Mouse (Mus musculus) liver, embryonic 16.5 days (tissue): ENCODE results near the gene Chordc1. TPM values are rescaled to one million over a fixed set of nuclear protein-coding genes. Genes with fewer than 3 reads are reported as not detected.
"Not testable (repeated sequence)": the region's sequence is repeated elsewhere in the genome, so short reads cannot be mapped to it uniquely, and the experiment has no call there.

Source experiments
- ATAC-seq: fragments of 200-750 bp; cut with Nextera tagmentation; 2 replicates; pipeline ENCODE4 v1.8.0; 2017; ENCODE audit warnings: low read depth, mild to moderate bottlenecking, moderate number of reproducible peaks, moderate library complexity
- H3K27ac ChIP-seq: fragments of 300-500 bp; sonication (generic); 2 replicates; pipeline ENCODE4 v1.5.1; 2014; ENCODE audit warnings: mild to moderate bottlenecking, low read length
- H3K27me3 ChIP-seq: fragments of 300-500 bp; sonication (generic); 2 replicates; pipeline ENCODE4 v1.6.1; 2014; ENCODE audit warnings: low read depth, low read length, mixed read lengths; ENCODE audit not compliant: control insufficient read depth, insufficient read depth
- H3K36me3 ChIP-seq: fragments of 300-500 bp; sonication (generic); 2 replicates; pipeline ENCODE4 v1.6.1; 2014; ENCODE audit warnings: mild to moderate bottlenecking; ENCODE audit not compliant: control insufficient read depth, insufficient read depth
- H3K4me1 ChIP-seq: fragments of 300-500 bp; sonication (generic); 2 replicates; pipeline ENCODE4 v1.6.1; 2014; ENCODE audit warnings: low read depth, low read length, mixed read lengths; ENCODE audit not compliant: control insufficient read depth
- H3K4me2 ChIP-seq: fragments of 300-500 bp; sonication (generic); 2 replicates; pipeline ENCODE4 v1.6.1; 2014; ENCODE audit warnings: low read depth, low read length, mixed read lengths
- H3K4me3 ChIP-seq: fragments of 300-500 bp; sonication (generic); 2 replicates; pipeline ENCODE4 v1.5.1; 2014; ENCODE audit warnings: low read depth, mild to moderate bottlenecking, low read length
- H3K9ac ChIP-seq: fragments of 300-500 bp; sonication (generic); 2 replicates; pipeline ENCODE4 v1.6.1; 2014; ENCODE audit warnings: low read depth, low read length
- H3K9me3 ChIP-seq: fragments of 300-500 bp; sonication (generic); replicated peaks from 2 replicates; pipeline ENCODE4 v1.6.1; 2016; ENCODE audit warnings: low read length; ENCODE audit not compliant: control insufficient read depth
- WGBS: fragments of 180-500 bp; shearing (Covaris S2); extraction: QIAGEN DNeasy Blood & Tissue Kit; methylation state at CpG from one replicate; pipeline ENCODE4 v1.1.7; 2014; ENCODE audit not compliant: insufficient replicate concordance; 5-methylcytosine and 5-hydroxymethylcytosine counted together
- polyA plus RNA-seq: library from polyadenylated mRNA; unstranded; fragments of >200 nt; fragmentation: Nextera tagmentation; extraction: Ambion mirVana; gene quantifications from 2 replicates; pipeline ENCODE4 v1.2.1, GENCODE M21; 2015

Gene Chordc1
- 36.3 and 41.3 TPM in 2 replicates for polyA plus RNA-seq

DNA sequence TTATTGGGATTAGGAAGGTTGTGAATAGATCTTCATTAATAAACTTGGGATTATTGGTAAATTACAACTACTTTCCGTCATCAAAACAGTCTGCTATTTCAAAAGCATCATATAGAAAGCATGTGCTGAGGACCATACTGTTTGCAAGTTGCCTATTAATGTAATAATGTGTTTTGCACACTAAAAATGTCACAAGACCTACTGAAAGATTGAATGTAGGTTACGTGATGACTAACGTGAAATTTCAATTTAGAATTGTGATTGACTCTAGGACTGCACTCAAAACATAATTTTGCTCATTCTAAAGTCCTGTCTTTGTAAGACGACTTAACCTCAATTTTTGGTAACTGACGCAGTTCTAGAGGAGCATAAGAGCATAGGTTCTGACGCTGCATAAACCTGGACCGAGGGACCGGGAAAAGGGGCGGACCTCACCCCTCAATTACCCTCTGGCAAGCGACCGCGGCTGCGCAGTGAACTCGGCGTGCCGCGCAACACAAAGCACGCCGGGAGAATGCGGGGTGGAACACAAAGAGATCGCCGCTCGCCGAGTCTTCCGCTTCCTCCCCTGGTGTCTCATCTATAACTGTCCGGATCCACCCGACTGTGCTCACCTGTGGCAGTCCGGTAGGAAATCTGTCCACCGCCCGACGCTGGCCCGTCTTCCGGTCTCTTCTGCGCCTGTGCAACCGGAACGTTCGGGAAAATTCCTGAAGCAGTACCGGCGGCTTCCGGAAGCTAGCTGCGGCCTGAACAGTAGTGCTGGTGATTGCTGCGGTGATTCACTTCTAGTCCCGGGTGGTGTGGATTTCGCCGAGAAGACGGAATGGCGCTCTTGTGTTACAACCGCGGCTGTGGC, at the start of gene Chordc1:
TSS of gene Chordc1 (plus strand) at position 555 of the 859 bp plus-strand sequence.
- peak; percentile 99 for ATAC-seq
- H3K4me1 ChIP-seq, result peaks cover 6% of the 10 kb centered on the region
- peak within 1 kb of the TSS; percentile 91 for H3K9ac ChIP-seq
- no peaks in the 10 kb centered on the region for H3K9me3 ChIP-seq
- no peaks in the 10 kb centered on the region for H3K36me3 ChIP-seq
- H3K27me3 ChIP-seq, result no peaks in the 10 kb centered on the region
- peak within 1 kb of the TSS; percentile 92 for H3K4me3 ChIP-seq
- peak within 1 kb of the TSS; percentile 67 for H3K4me2 ChIP-seq
- peak within 1 kb of the TSS; percentile 86 for H3K27ac ChIP-seq
- 3% methylated on average over 49 of the region's 49 CpGs for WGBS

DNA sequence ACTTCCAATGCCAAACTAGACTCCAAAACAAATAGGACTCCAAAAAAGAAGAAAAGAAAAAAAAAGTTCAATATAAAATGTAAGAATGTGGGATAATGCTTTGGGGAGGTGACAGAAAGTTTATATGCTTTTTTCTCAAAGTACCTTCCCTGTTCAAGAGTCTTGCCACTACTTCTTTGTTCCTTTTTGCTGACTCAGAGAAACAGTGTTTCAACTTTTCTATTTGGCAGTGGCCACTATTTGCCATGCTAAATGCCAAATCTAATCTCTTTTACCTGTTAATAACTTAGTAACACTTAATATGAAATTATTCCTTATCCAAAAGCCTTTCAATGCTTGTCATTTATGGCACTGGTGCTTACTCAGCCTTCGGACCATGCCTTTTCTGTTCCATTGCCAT, 16.0 kb upstream of the Chordc1 start:
- no peaks in the 10 kb centered on the region for H3K9me3 ChIP-seq
- 73% methylated on average over 1 of the region's 1 CpGs for WGBS
- no peak overlapping the region for H3K4me3 ChIP-seq
- ATAC-seq, result no peak
- H3K27ac ChIP-seq, result no peak overlapping the region
- no peak overlapping the region for H3K4me2 ChIP-seq
- H3K27me3 ChIP-seq, result no peaks in the 10 kb centered on the region
- no peaks in the 10 kb centered on the region for H3K4me1 ChIP-seq
- no peak overlapping the region for H3K9ac ChIP-seq
- H3K36me3 ChIP-seq, result no peaks in the 10 kb centered on the region

DNA sequence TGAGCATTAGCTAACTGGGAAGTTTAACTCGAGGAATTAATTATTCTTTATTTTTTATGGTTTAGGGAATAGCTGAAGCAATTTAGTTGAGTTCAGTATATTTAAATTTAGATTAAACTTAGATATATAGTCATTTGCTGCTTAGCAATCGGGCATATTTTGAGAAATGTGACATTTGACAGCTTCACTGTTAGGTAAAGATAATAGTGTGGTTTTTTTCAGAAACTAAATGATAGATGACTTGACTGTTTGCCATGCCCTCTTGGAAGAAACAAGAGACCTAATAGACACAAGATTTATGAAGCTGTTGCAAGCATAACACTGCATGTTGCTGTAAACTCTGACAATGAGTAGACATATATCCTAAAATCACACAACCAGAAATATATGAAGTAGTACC, 15.1 kb upstream of the Chordc1 start:
- no peaks in the 10 kb centered on the region for H3K36me3 ChIP-seq
- no peak overlapping the region for H3K27ac ChIP-seq
- H3K27me3 ChIP-seq, result no peaks in the 10 kb centered on the region
- H3K9ac ChIP-seq, result no peak overlapping the region
- no peaks in the 10 kb centered on the region for H3K4me1 ChIP-seq
- H3K9me3 ChIP-seq, result no peaks in the 10 kb centered on the region
- ATAC-seq, result no peak
- H3K4me3 ChIP-seq, result no peak overlapping the region
- 23% methylated on average over 2 of the region's 2 CpGs for WGBS
- H3K4me2 ChIP-seq, result no peak overlapping the region

DNA sequence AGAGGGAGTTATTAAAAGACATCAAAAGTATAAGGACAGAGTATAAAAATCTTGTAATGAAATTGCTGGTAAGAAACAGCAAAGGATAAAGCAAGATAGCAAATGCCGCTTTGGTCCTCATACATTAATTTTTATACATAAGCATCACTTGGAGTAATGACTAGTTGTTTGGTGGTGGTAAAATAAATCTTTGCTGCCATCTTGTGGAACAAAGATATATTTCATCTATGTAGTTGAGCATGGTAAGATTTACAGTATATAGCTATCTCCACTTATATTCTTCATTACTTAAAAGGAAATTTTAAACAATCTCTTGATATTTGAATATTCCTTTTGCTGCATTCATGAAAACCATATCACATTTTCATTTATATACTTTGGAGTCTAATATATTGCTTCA, 14.4 kb upstream of the Chordc1 start:
- 46% methylated on average over 1 of the region's 1 CpGs for WGBS
- Histone ChIP-seq H3K4me2 (no peak overlapping the region), H3K9ac (no peak overlapping the region), H3K36me3 (no peaks in the 10 kb centered on the region), H3K27ac (no peak overlapping the region), H3K4me1 (no peaks in the 10 kb centered on the region), H3K4me3 (no peak overlapping the region), H3K27me3 (no peaks in the 10 kb centered on the region), H3K9me3 (no peaks in the 10 kb centered on the region)
- no peak for ATAC-seq

DNA sequence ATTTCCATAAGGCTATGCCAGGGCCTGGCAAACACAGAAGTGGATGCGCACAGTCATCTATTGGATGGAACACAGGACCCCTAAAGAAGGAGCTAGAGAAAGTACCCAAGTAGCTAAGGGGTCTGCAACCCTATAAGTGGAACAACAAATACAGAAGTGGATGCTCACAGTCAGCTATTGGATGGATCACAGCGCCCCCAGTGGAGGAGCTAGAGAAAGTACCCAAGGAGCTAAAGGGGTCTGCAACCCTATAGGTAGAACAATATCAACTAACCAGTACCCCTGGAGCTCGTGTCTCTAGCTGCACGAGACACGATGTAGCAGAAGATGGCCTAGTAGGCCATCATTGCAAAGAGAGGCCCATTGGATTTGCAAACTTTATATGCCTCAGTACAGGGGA, 13.2 kb upstream of the Chordc1 start:
- not testable (repeated sequence) for H3K4me3 ChIP-seq, H3K9ac ChIP-seq, H3K27me3 ChIP-seq, H3K4me1 ChIP-seq, H3K4me2 ChIP-seq, H3K36me3 ChIP-seq, H3K27ac ChIP-seq, H3K9me3 ChIP-seq, ATAC-seq
- WGBS, result 27% methylated on average over 5 of the region's 5 CpGs

DNA sequence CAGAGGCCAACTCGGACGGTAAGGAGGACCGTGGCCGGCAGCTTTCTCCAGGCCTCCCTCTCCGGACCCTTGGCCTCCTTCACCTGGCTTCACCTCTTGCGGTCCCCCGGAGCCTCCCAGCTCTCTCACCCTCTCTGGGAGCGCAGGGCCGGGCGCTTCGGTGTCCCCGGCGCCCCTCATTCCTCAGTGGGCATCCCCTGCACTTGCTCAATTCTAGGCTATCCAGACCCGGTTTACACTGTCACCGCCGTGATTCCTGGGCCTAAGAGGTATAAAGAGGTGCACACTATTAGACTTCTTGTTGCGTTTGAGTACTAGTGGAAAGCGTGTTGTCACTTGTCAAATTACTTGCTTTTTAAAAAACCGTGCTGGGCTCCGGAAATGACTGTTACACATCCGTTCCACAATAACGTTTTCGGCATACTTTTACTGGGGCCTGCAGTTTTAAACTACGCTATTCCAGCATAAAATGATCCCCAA, 558 bp downstream of the Chordc1 start:
- H3K9ac ChIP-seq, result peak overlapping the region; percentile 91
- no peaks in the 10 kb centered on the region for H3K36me3 ChIP-seq
- peak overlapping the region; percentile 67 for H3K4me2 ChIP-seq
- H3K27ac ChIP-seq, result peak overlapping the region; percentile 86
- peak overlapping the region; percentile 92 for H3K4me3 ChIP-seq
- H3K27me3 ChIP-seq, result no peaks in the 10 kb centered on the region
- no peaks in the 10 kb centered on the region for H3K9me3 ChIP-seq
- WGBS, result under 1% methylated on average over 24 of the region's 24 CpGs
- peak; percentile 35 for ATAC-seq
- peaks cover 6% of the 10 kb centered on the region for H3K4me1 ChIP-seq

DNA sequence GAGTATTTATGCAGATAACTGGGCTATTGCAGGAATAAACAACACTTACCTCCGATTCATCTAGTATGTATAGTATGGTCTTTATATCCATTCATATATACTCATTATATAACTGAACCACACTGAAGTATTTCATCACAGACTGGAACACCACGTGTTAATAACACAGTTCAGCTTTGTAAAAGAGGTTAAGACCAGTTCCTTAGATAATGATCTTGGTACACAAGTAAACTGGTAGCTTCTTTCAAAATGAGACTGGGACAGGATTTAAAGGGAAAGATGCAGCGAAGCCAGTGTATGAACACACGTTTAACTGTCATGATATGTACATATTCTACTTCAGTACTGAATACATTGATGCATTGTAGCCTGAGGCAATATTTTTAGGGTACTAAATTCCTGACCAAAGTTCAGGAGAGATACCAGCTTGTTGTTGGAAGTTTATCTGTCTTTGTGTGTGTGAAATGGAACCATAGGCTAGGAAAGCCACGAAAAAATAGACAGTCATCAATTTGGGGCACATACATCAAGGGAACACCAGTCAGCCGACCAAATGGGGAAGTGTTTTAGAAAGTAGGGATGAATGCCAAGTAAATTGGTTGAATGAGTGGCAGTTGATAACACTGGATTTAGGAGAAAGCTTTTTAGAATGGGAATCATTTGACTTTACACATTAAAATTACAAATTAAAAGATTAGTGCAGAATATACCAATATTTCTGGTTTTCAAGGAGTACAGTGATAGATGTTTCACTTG, 1.3 kb downstream of the Chordc1 start:
- Histone ChIP-seq H3K36me3 (no peaks in the 10 kb centered on the region), H3K4me2 (peak overlapping the region; percentile 67), H3K27me3 (no peaks in the 10 kb centered on the region), H3K4me1 (peaks cover 6% of the 10 kb centered on the region), H3K9me3 (no peaks in the 10 kb centered on the region), H3K9ac (peak overlapping the region; percentile 91), H3K4me3 (peak overlapping the region; percentile 92), H3K27ac (no peak overlapping the region)
- ATAC-seq, result no peak
- 12% methylated on average over 6 of the region's 6 CpGs for WGBS

DNA sequence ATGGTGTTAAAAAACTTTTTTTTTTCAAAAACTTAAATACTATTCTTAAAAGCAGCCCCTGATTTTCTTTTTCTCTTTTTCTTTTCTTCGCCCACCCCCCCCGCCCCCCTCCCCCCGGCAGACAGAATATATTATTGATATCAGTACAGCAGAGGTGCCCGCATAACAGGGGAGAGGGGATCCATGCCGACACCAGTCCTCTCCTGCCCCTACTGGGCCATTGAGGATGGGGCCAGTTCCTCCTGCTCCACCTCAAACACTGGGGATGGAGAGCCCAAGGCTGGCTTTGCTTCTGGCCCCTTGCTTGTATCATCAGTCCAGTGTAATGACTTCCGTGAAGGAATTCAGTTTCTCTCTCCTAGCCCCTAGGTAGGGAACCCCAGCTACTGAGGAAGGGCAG, 6.4 kb downstream of the Chordc1 start:
- Histone ChIP-seq H3K4me3 (no peak overlapping the region), H3K27ac (no peak overlapping the region), H3K9ac (no peak overlapping the region), H3K36me3 (peaks cover 3% of the 10 kb centered on the region; the same call in 1 of the 2 replicates), H3K4me1 (peaks cover 5% of the 10 kb centered on the region), H3K9me3 (no peaks in the 10 kb centered on the region), H3K4me2 (no peak overlapping the region), H3K27me3 (no peaks in the 10 kb centered on the region)
- ATAC-seq, result no peak
- 76% methylated on average over 6 of the region's 6 CpGs for WGBS

DNA sequence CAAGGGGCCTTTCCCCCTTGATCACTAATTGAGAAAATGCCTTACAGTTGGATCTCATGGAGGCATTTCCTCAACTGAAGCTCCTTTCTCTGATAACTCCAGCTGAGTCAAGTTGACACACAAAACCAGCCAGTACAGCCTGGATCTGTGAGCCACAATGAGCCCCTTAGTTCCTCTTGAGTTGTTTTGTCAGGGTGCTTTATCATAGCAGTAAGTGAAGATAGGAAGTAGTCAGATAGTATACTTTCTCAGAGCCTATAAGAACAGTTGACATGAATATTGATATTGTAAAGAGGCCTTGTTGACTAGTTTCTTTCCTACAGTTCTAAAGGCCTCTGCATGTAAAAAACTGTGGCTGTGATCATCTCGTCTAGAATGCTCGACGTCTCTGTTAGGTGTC, 28.1 kb downstream of the Chordc1 start:
- H3K27me3 ChIP-seq, result no peaks in the 10 kb centered on the region
- H3K4me2 ChIP-seq, result no peak overlapping the region
- WGBS, result 75% methylated on average over 3 of the region's 3 CpGs
- no peak overlapping the region for H3K9ac ChIP-seq
- no peaks in the 10 kb centered on the region for H3K4me1 ChIP-seq
- no peaks in the 10 kb centered on the region for H3K36me3 ChIP-seq
- H3K4me3 ChIP-seq, result no peak overlapping the region
- no peak for ATAC-seq
- no peak overlapping the region for H3K27ac ChIP-seq
- H3K9me3 ChIP-seq, result no peaks in the 10 kb centered on the region
